Mouse (Mus musculus): Measurements from ENCODE around the gene Dhrs1. TPM values are rescaled to one million over a fixed set of nuclear protein-coding genes. Genes with fewer than 3 reads are reported as not detected.
"Not testable (repeated sequence)": the region's sequence is repeated elsewhere in the genome, so short reads cannot be mapped to it uniquely, and the experiment has no call there.

The Dhrs1 gene
- polyA plus RNA-seq, 1 experiment from 2014 or later: 75.0 TPM

DNA sequence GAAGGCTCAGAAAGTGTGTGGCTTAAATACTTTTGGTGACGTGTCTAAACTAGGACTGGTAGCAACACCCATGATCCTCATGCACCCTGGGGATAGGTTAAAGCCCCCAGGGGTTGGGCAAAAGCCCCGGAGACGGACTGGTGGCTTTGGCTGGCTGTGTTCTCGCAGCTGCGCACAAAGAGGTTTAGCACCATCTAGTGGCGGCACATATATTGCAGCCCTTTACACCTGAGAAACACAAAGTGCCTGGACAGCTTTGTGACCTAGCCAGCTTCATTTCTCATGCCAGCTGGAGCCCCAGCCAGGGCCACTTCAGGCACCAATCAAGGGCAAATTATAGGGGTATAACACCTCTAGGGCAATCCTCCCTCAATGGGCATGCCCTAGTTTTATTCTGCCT, 14.7 kb upstream of the Dhrs1 start:
- H3K4me3 ChIP-seq; H3K27ac ChIP-seq; H3K9me3 ChIP-seq (replicated peaks); H3K9ac ChIP-seq: not testable (repeated sequence)
- peaks cover 10% of the 10 kb centered on the region; the same call in 1 of the 2 replicates for H3K4me1 ChIP-seq
- peaks cover 48% of the 10 kb centered on the region for H3K27me3 ChIP-seq
- H3K4me2 ChIP-seq (replicated peaks): peak overlapping the region; percentile 31
- H3K36me3 ChIP-seq: peaks cover 16% of the 10 kb centered on the region
- ATAC-seq (ENCODE audit: low FRiP score): 0 out of 2 replicates have a peak, but pooled peaks have one; percentile 9
- WGBS: 0% methylated on average over 6 of the region's 6 CpGs

DNA sequence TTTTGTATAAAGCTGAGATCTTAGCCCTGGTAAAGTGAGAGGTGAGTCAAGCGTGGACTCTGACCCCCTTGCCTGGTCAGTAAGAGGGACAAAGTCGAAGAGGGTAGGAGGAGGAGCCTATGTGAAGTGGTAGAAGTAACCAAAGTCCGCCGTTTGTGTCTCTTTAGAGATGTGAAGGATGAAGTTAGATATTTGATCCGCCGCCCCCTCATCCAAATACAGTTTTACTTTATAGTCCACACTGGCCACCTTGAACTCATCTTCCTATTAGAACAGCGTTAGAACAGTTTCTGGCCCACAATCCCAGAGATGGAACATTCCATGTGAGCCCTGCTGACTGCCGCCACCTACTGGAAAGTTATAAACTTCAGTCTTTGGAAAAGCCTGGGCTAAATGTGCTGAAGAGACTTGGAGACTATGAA, 12.9 kb upstream of the Dhrs1 start, which contains the start of gene Cideb:
TSS of gene Cideb (minus strand) at position 96 of the 422 bp plus-strand sequence.
- no peak within 1 kb of the TSS for H3K4me2 ChIP-seq (replicated peaks)
- no peak within 1 kb of the TSS for H3K9ac ChIP-seq
- no peak within 1 kb of the TSS for H3K27ac ChIP-seq
- H3K9me3 ChIP-seq (replicated peaks): no peaks in the 10 kb centered on the region
- WGBS: 16% methylated on average over 8 of the region's 8 CpGs
- H3K27me3 ChIP-seq: peaks cover 31% of the 10 kb centered on the region
- ATAC-seq (ENCODE audit: low FRiP score): no peak
- H3K4me1 ChIP-seq: peaks cover 10% of the 10 kb centered on the region; the same call in 1 of the 2 replicates
- peaks cover 33% of the 10 kb centered on the region for H3K36me3 ChIP-seq
- H3K4me3 ChIP-seq: no peak within 1 kb of the TSS

GRCm38 (mm10) chr14:55757566-55757965, 12.1 kb upstream of the Dhrs1 start:
- 89% methylated on average over 6 of the region's 6 CpGs for WGBS
- Histone ChIP-seq H3K4me2 (replicated peaks) (no peak overlapping the region), H3K27ac (no peak overlapping the region), H3K4me3 (no peak overlapping the region), H3K9ac (no peak overlapping the region), H3K27me3 (peaks cover 23% of the 10 kb centered on the region), H3K9me3 (replicated peaks) (no peaks in the 10 kb centered on the region), H3K36me3 (peaks cover 42% of the 10 kb centered on the region), H3K4me1 (peaks cover 10% of the 10 kb centered on the region; the same call in 1 of the 2 replicates)
- ATAC-seq (ENCODE audit: low FRiP score): no peak

DNA sequence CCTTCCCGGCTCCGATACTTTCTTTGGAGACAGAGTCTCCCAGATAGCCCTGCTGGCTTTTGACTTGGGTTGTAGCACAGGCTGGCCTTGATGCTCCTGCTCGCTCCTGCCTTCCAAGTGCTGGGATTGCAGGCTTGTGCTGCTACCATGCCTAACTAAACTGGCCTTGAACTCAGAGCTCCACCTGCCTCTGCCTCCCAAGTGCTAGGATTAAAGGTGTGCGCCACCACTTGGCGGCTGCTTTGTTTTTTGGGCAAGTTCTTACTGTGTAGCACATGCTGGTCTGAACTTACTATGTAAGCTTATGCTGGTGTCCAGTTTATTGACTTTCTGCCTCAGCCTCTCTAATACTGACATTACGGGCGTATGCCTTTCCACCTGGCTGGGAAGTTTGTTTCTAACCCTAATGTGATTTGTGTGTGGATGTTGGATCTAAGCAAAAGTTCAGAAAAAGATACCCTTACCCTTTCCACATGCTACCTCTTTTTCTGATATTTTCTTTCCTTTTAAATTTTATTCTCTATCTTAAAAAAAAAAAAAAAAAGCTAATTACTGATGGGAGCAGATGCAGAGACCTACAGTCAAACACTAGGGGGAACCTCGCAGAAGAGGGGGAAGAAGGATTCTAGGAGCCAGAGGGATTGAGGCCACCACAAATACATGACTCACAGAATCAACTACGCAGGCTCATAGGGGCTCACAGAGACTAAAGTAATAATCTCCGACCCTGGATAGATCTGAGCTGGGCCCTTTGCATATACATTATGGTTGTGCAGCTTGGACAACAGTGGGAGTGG, 1.8 kb upstream of the Dhrs1 start:
- Histone ChIP-seq H3K36me3 (peaks cover 37% of the 10 kb centered on the region), H3K27me3 (no peaks in the 10 kb centered on the region), H3K4me2 (replicated peaks) (peak overlapping the region; percentile 99), H3K9ac (no peak overlapping the region), H3K27ac (no peak overlapping the region), H3K9me3 (replicated peaks) (no peaks in the 10 kb centered on the region), H3K4me3 (peak overlapping the region; percentile 93; the same call in 1 of the 2 replicates), H3K4me1 (peaks cover 24% of the 10 kb centered on the region)
- 93% methylated on average over 10 of the region's 10 CpGs for WGBS
- ATAC-seq (ENCODE audit: low FRiP score): no peak

- H3K36me3 ChIP-seq: peaks cover 24% of the 10 kb centered on the region
- H3K9me3 ChIP-seq (replicated peaks): no peaks in the 10 kb centered on the region
- H3K4me3 ChIP-seq: peak overlapping the region; percentile 93
- H3K27ac ChIP-seq: 0 out of 2 replicates have a peak overlapping the region, but pooled peaks have one; percentile 17
- H3K9ac ChIP-seq: peak overlapping the region; percentile 83
- no peak for ATAC-seq (ENCODE audit: low FRiP score)
- peak overlapping the region; percentile 99 for H3K4me2 ChIP-seq (replicated peaks)
- 0% methylated on average over 31 of the region's 31 CpGs for WGBS
- H3K4me1 ChIP-seq: peaks cover 24% of the 10 kb centered on the region
- no peaks in the 10 kb centered on the region for H3K27me3 ChIP-seq
These were observed 359 bp upstream of the Dhrs1 start for GRCm38 (mm10) chr14:55745861-55746237.

- Histone ChIP-seq H3K4me2 (replicated peaks) (no peak overlapping the region), H3K4me3 (no peak overlapping the region), H3K27ac (no peak overlapping the region), H3K9me3 (replicated peaks) (no peaks in the 10 kb centered on the region), H3K36me3 (peaks cover 23% of the 10 kb centered on the region), H3K27me3 (no peaks in the 10 kb centered on the region), H3K9ac (no peak overlapping the region), H3K4me1 (peaks cover 24% of the 10 kb centered on the region)
- whole genome bisulfite sequencing: 22% methylated on average over 10 of the region's 10 CpGs
- ATAC-seq (ENCODE audit: low FRiP score): peak; percentile 55
These were observed 1.8 kb downstream of the Dhrs1 start for GRCm38 (mm10) chr14:55743711-55744110.

DNA sequence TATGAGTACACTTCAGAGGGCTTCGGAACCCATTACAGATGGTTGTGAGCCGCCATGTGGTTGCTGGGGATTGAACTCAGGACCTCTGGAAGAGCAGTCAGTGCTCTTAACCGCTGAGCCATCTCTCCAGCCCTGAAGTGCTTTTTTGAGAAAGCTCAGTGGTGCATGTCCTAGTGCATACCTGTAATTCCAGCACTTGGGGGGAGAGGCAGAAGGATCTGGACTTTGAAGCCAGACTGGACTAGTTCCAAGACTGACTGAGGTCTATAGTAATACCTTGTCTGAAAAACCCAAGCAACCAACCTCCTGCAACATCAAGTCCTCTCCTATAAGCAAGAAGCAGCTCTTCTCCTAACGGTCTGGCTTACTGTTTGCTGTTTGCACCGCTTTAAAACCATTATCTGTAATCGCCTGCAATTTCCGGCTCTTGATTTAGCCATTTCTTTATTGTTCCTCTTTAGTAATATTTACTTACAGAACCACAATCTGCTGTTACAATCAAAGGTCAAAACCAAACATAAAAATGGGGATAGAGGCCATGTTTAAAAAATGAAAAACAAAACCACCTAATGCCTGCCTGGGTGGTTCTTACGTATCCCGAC, 8.3 kb downstream of the Dhrs1 start:
- Histone ChIP-seq H3K9ac (no peak overlapping the region), H3K4me2 (replicated peaks) (no peak overlapping the region), H3K9me3 (replicated peaks) (no peaks in the 10 kb centered on the region), H3K36me3 (peaks cover 25% of the 10 kb centered on the region), H3K4me3 (no peak overlapping the region), H3K27ac (no peak overlapping the region), H3K27me3 (no peaks in the 10 kb centered on the region), H3K4me1 (no peaks in the 10 kb centered on the region)
- ATAC-seq (ENCODE audit: low FRiP score): no peak
- WGBS: 90% methylated on average over 9 of the region's 9 CpGs

DNA sequence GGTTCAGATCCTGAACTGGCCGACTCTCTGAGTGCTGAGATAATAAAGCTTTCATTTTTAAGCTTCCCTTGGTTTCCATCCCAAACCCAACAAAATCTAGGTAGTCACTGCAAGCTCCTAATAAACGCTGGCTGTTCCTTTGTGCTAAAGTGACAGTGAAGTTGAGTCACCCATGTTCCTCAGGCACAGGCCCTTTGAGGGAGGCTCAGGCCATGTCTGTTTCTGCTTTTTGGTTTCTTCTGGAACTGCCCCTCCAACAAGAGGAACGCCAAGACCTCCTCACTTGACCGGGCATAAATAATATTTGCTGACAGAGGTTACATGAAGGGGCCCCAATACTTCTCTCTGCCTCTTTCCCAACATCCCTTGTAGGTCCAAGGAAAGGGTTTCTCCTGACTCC, 9.7 kb downstream of the Dhrs1 start:
- Histone ChIP-seq H3K4me3 (no peak overlapping the region), H3K4me2 (replicated peaks) (no peak overlapping the region), H3K27ac (no peak overlapping the region), H3K36me3 (peaks cover 25% of the 10 kb centered on the region), H3K9me3 (replicated peaks) (no peaks in the 10 kb centered on the region), H3K4me1 (no peaks in the 10 kb centered on the region), H3K9ac (no peak overlapping the region), H3K27me3 (no peaks in the 10 kb centered on the region)
- WGBS: 81% methylated on average over 4 of the region's 4 CpGs
- ATAC-seq (ENCODE audit: low FRiP score): no peak

GRCm38 (mm10) chr14:55735334-55735733, 10.2 kb downstream of the Dhrs1 start:
- Histone ChIP-seq H3K9ac (no peak overlapping the region), H3K9me3 (replicated peaks) (no peaks in the 10 kb centered on the region), H3K27me3 (no peaks in the 10 kb centered on the region), H3K27ac (no peak overlapping the region), H3K4me1 (no peaks in the 10 kb centered on the region), H3K4me2 (replicated peaks) (no peak overlapping the region), H3K4me3 (no peak overlapping the region), H3K36me3 (peaks cover 24% of the 10 kb centered on the region)
- WGBS: 81% methylated on average over 3 of the region's 3 CpGs
- ATAC-seq (ENCODE audit: low FRiP score): no peak

DNA sequence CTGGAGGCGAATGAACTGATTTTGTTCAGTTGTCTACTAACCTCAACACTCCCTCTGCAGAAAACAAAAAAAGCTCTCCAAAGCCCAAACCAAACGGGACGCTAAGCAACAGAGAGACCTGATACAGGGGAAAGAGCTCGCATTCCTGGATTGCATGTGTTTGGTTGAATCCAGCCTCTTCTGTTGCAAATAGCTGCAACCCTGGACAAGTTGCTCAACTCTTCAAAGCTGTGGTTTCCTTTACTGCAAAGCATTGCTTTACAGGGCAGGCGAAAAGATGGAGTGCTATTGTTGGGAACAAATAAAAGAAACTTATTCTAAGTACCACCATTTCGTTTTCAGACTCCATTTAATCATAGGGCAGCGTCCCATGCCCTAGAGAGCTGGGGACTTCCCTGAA, 10.6 kb downstream of the Dhrs1 start:
- no peaks in the 10 kb centered on the region for H3K4me1 ChIP-seq
- H3K4me3 ChIP-seq: no peak overlapping the region
- H3K9me3 ChIP-seq (replicated peaks): no peaks in the 10 kb centered on the region
- 76% methylated on average over 7 of the region's 7 CpGs for WGBS
- no peaks in the 10 kb centered on the region; the same call in 1 of the 2 replicates for H3K27me3 ChIP-seq
- no peak for ATAC-seq (ENCODE audit: low FRiP score)
- H3K4me2 ChIP-seq (replicated peaks): no peak overlapping the region
- no peak overlapping the region for H3K9ac ChIP-seq
- H3K27ac ChIP-seq: no peak overlapping the region
- H3K36me3 ChIP-seq: peaks cover 20% of the 10 kb centered on the region

- Histone ChIP-seq H3K4me2 (replicated peaks) (no peak overlapping the region), H3K27ac (no peak overlapping the region), H3K36me3 (peaks cover 10% of the 10 kb centered on the region), H3K4me1 (no peaks in the 10 kb centered on the region), H3K9me3 (replicated peaks) (no peaks in the 10 kb centered on the region), H3K4me3 (no peak overlapping the region), H3K27me3 (no peaks in the 10 kb centered on the region; the same call in 1 of the 2 replicates), H3K9ac (no peak overlapping the region)
- no peak for ATAC-seq (ENCODE audit: low FRiP score)
- 84% methylated on average over 10 of the region's 10 CpGs for WGBS
These were observed 11.6 kb downstream of the Dhrs1 start for GRCm38 (mm10) chr14:55733889-55734288.

GRCm38 (mm10) chr14:55730531-55731032, 14.9 kb downstream of the Dhrs1 start:
- WGBS: 84% methylated on average over 7 of the region's 7 CpGs
- no peak overlapping the region for H3K4me2 ChIP-seq (replicated peaks)

More at GRCm38 (mm10) chr14:55730531-55731032, 14.9 kb downstream of the Dhrs1 start:
- Histone ChIP-seq H3K9me3 (replicated peaks) (no peaks in the 10 kb centered on the region), H3K36me3 (no peaks in the 10 kb centered on the region), H3K9ac (no peak overlapping the region), H3K4me1 (no peaks in the 10 kb centered on the region), H3K27me3 (no peaks in the 10 kb centered on the region; the same call in 1 of the 2 replicates), H3K4me3 (no peak overlapping the region), H3K27ac (no peak overlapping the region)
- ATAC-seq (ENCODE audit: low FRiP score): no peak
